Mouse (Mus musculus): Measurements from ENCODE around the gene Mga.

The Mga gene

GRCm38 (mm10) chr2:119988952-119989351 lies 91.9 kb downstream of the Mga start:
- no peak for DNase-seq (ENCODE audit: low spot score)

- no peak for DNase-seq (ENCODE audit: low spot score)
Measured at GRCm38 (mm10) chr2:119990881-119991280, 93.9 kb downstream of the Mga start.

GRCm38 (mm10) chr2:119992349-119992748 lies 95.3 kb downstream of the Mga start:
- DNase-seq (ENCODE audit: low spot score): no peak

GRCm38 (mm10) chr2:119993515-119993914 lies 96.5 kb downstream of the Mga start:
- no peak for DNase-seq (ENCODE audit: low spot score)

GRCm38 (mm10) chr2:119994839-119995238 lies 97.8 kb downstream of the Mga start:
- no peak for DNase-seq (ENCODE audit: low spot score)

- no peak for DNase-seq (ENCODE audit: low spot score)
Measured at GRCm38 (mm10) chr2:119995391-119996281, 98.6 kb downstream of the Mga start.

- no peak for DNase-seq (ENCODE audit: low spot score)
Measured at GRCm38 (mm10) chr2:119997354-119997753, 100.3 kb downstream of the Mga start.

GRCm38 (mm10) chr2:119999731-120000130 lies 102.7 kb downstream of the Mga start:
- no peak for DNase-seq (ENCODE audit: low spot score)

GRCm38 (mm10) chr2:120000882-120001584 lies 104.0 kb downstream of the Mga start:
- no peak for DNase-seq (ENCODE audit: low spot score)

GRCm38 (mm10) chr2:120001956-120002355 lies 104.9 kb downstream of the Mga start:
- DNase-seq (ENCODE audit: low spot score): no peak

GRCm38 (mm10) chr2:120003970-120004369 lies 106.9 kb downstream of the Mga start:
- DNase-seq (ENCODE audit: low spot score): no peak

- DNase-seq (ENCODE audit: low spot score): no peak
Measured at GRCm38 (mm10) chr2:120006696-120007095, 109.7 kb downstream of the Mga start.

GRCm38 (mm10) chr2:120007680-120008210 lies 110.7 kb downstream of the Mga start:
- no peak for DNase-seq (ENCODE audit: low spot score)

- peak; percentile 32 for DNase-seq (ENCODE audit: low spot score)
Measured at GRCm38 (mm10) chr2:120008672-120009071, 111.6 kb downstream of the Mga start.

- peak; percentile 67 for DNase-seq (ENCODE audit: low spot score)
Measured at GRCm38 (mm10) chr2:120011462-120012200, 114.6 kb downstream of the Mga start.

- no peak for DNase-seq (ENCODE audit: low spot score)
Measured at GRCm38 (mm10) chr2:120012924-120013323, 115.9 kb downstream of the Mga start.

- no peak for DNase-seq (ENCODE audit: low spot score)
Measured at GRCm38 (mm10) chr2:120013831-120014486, 116.9 kb downstream of the Mga start.

GRCm38 (mm10) chr2:120015882-120016281 lies 118.9 kb downstream of the Mga start:
- DNase-seq (ENCODE audit: low spot score): no peak

GRCm38 (mm10) chr2:120017599-120017998 lies 120.6 kb downstream of the Mga start:
- no peak for DNase-seq (ENCODE audit: low spot score)

Measured in embryo, embryonic 10 days (tissue).